Mouse (Mus musculus) urinary bladder, postnatal 4 days (tissue): Measurements from ENCODE around the gene Lhcgr.
"Not testable (repeated sequence)": the region's sequence is repeated elsewhere in the genome, so short reads cannot be mapped to it uniquely, and the experiment has no call there.

Source experiments
- DNase-seq, 2 experiments: peaks; one replicate each; pipeline ENCODE4 v3.0.0; 2021 to 2022; ENCODE audit warnings: low spot score in 2 of 2

Lhcgr gene

GRCm38 (mm10) chr17:88791440-88792152, at the start of gene Lhcgr:
Gene Lhcgr (minus strand): TSS chr17:88791990.
- DNase-seq: peak in 1 of 2 experiments; percentile 17

GRCm38 (mm10) chr17:88817601-88818000, 25.8 kb upstream of the Lhcgr start:
- no peak for DNase-seq

- not testable (repeated sequence) for DNase-seq
Measured at GRCm38 (mm10) chr17:88812943-88813342, 21.2 kb upstream of the Lhcgr start.

- DNase-seq: no peak
Measured at GRCm38 (mm10) chr17:88810807-88811206, 19.0 kb upstream of the Lhcgr start.

- DNase-seq: no peak
Measured at GRCm38 (mm10) chr17:88806421-88806820, 14.6 kb upstream of the Lhcgr start.

- DNase-seq: peak in 1 of 2 experiments; percentile 23
Measured at GRCm38 (mm10) chr17:88803441-88803840, 11.7 kb upstream of the Lhcgr start.

- no peak for DNase-seq
Measured at GRCm38 (mm10) chr17:88790680-88791079, 1.1 kb downstream of the Lhcgr start.

- DNase-seq: no peak
Measured at GRCm38 (mm10) chr17:88788392-88788791, 3.4 kb downstream of the Lhcgr start.

GRCm38 (mm10) chr17:88786881-88787280, 4.9 kb downstream of the Lhcgr start:
- DNase-seq: no peak

GRCm38 (mm10) chr17:88786385-88786784, 5.4 kb downstream of the Lhcgr start:
- no peak for DNase-seq

GRCm38 (mm10) chr17:88779148-88779547, 12.6 kb downstream of the Lhcgr start:
- DNase-seq: no peak

- DNase-seq: no peak
Measured at GRCm38 (mm10) chr17:88774103-88774526, 17.7 kb downstream of the Lhcgr start.

- DNase-seq: no peak
Measured at GRCm38 (mm10) chr17:88770081-88770480, 21.7 kb downstream of the Lhcgr start.

- DNase-seq: no peak
Measured at GRCm38 (mm10) chr17:88769283-88769859, 22.4 kb downstream of the Lhcgr start.

- DNase-seq: no peak
Measured at GRCm38 (mm10) chr17:88766857-88767256, 24.9 kb downstream of the Lhcgr start.

GRCm38 (mm10) chr17:88764136-88764485, 27.7 kb downstream of the Lhcgr start:
- DNase-seq: no peak

GRCm38 (mm10) chr17:88763396-88764135, 28.2 kb downstream of the Lhcgr start:
- DNase-seq: no peak

- DNase-seq: no peak
Measured at GRCm38 (mm10) chr17:88758003-88758437, 33.8 kb downstream of the Lhcgr start.

GRCm38 (mm10) chr17:88755776-88756175, 36.0 kb downstream of the Lhcgr start:
- DNase-seq: no peak

- no peak for DNase-seq
Measured at GRCm38 (mm10) chr17:88753472-88753857, 38.3 kb downstream of the Lhcgr start.

- DNase-seq: no peak
Measured at GRCm38 (mm10) chr17:88752827-88753471, 38.8 kb downstream of the Lhcgr start.

GRCm38 (mm10) chr17:88749646-88750045, 42.1 kb downstream of the Lhcgr start:
- DNase-seq: no peak
